Mouse (Mus musculus): Measurements from ENCODE around the gene Notch2. TPM values are rescaled to one million over a fixed set of nuclear protein-coding genes. Genes with fewer than 3 reads are reported as not detected.

Gene Notch2
- total RNA-seq, 2 experiments from 2014 or later, result 8.7 to 10.3 TPM

DNA sequence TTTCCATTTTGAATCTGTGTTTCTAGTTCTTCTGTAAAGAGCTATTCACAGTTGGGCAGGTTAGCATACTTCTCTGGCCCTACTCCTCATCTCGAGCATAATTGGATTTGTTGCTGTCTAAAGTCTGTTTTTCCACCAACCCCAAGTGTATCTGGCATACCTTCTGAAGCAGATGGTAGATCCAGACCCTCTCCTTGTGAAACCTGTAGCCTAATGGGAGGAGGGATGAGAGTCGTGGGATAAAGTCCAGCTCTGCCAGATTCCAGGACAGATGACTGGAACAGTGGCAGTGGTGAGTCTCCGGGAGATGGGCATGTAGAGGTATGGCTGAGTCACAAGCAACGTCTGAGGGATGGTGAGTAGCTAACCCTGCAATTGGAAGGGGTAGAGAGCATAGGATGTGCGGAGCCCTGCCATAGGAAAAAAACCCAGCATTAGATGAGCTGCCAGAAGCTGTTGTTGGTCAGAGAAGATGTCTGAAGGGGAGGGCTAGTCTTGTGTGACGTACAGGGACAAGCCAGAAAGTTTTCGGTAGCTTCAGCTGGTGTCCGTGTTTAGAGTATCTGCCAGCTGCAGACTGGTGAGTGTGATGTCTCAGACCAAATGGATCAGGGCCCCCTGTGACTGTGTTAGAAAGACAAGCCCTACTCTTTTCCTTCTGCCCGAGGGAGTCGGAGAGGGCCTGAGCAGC is 79.5 kb downstream of the Notch2 start:
- Histone ChIP-seq H3K27ac (peak overlapping the region; percentile 24), H3K4me3 (no peak overlapping the region)
- no peak for TF ChIP-seq CTCF (IDR thresholded peaks at IDR 0.05)
- no peak for DNase-seq
- intact Hi-C loops (cut with DNase I), result no loop called here

DNA sequence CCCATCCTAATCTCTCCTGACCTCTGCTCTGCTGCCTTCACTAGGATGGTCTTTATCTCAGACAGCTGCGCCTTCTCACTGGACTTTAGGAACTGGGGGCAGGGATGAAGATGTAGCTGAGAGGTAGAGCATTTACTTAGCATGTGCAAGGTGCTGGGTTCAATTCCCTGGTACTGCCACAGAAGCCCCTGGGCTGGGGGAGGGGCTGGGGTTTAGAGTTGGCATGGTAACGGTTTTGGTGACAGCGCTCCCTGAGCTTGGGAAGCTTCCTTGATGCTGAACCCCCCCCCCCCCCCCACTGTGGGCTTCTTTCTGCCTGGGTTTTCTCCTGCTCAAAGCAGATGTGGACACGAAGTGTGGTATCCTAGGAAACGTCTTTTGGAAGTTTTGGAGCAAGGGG is 80.6 kb downstream of the Notch2 start:
- Histone ChIP-seq H3K27ac (no peak overlapping the region; the same call in 1 of the 2 replicates), H3K4me3 (no peak overlapping the region)
- intact Hi-C loops (cut with DNase I), result no loop called here
- no peak for DNase-seq
- no peak for TF ChIP-seq CTCF (IDR thresholded peaks at IDR 0.05)

- no peak for TF ChIP-seq CTCF (IDR thresholded peaks at IDR 0.05)
- Histone ChIP-seq H3K4me3 (no peak overlapping the region), H3K27ac (no peak overlapping the region)
- intact Hi-C loops (cut with DNase I), result loop anchor here (5.0 kb wide), 1 partner anchor 83 kb away; the partner anchor contains the start of gene Notch2
- no peak for DNase-seq
These were observed 81.6 kb downstream of the Notch2 start for GRCm38 (mm10) chr3:98094629-98095583.

GRCm38 (mm10) chr3:98096981-98097380 is 83.7 kb downstream of the Notch2 start:
- no peak for DNase-seq
- intact Hi-C loops (cut with DNase I), result loop anchor here (5.0 kb wide), 1 partner anchor 85 kb away; the partner anchor contains the start of gene Notch2
- Histone ChIP-seq H3K4me3 (no peak overlapping the region), H3K27ac (no peak overlapping the region)
- no peak for TF ChIP-seq CTCF (IDR thresholded peaks at IDR 0.05)

DNA sequence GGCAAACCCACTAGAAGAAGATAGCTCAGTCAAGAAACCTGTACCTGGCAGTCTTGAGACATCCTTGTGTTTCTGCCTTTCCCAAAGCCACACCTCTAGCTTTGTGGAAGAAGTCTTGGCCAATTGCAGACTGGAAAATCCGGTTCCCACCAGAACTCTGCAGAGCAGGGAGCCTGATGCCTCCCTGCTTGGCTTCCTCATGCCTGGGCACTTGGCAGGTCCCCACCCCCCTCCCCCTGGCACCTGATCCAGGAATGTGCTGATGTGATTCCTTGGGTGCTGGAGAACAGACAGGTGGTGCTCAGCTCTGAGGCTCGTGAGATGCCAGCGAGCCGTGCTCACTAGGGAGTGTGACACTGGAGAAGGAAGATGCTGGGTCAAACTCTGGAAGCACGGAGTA is 85.3 kb downstream of the Notch2 start:
- intact Hi-C loops (cut with DNase I), result loop anchor here (5.0 kb wide), 1 partner anchor 86 kb away; the partner anchor contains the start of gene Notch2
- TF ChIP-seq CTCF (IDR thresholded peaks at IDR 0.05), result no peak
- DNase-seq, result no peak
- Histone ChIP-seq H3K27ac (no peak overlapping the region; the same call in 1 of the 2 replicates), H3K4me3 (no peak overlapping the region)

DNA sequence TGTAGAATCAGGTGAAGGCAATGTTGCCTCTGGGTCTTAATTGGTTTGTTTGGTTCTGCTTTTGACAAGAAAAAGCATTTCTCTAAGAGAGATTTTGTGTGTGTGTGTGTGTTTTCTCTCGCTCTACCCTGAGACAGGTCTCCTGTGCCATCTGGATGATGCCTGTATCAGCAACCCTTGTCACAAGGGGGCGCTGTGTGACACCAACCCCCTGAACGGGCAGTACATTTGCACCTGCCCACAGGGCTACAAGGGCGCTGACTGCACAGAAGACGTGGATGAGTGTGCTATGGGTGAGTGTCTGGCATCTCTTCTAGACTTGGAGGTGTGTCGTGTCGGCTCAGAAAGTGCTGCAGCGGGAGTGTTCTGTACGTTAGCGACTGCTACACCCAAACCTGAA is 86.0 kb downstream of the Notch2 start:
- DNase-seq, result no peak
- no peak overlapping the region for H3K27ac ChIP-seq
- H3K4me3 ChIP-seq, result no peak overlapping the region
- intact Hi-C loops (cut with DNase I), result loop anchor here (5.0 kb wide), 1 partner anchor 87 kb away; the partner anchor contains the start of gene Notch2
- peak; percentile 41 for TF ChIP-seq CTCF (IDR thresholded peaks at IDR 0.05)

GRCm38 (mm10) chr3:98101541-98101940 is 88.2 kb downstream of the Notch2 start:
- peak overlapping the region; percentile 66 for H3K27ac ChIP-seq
- H3K4me3 ChIP-seq, result no peak overlapping the region
- intact Hi-C loops (cut with DNase I), result no loop called here
- TF ChIP-seq CTCF (IDR thresholded peaks at IDR 0.05), result no peak
- DNase-seq, result peak; percentile 47

DNA sequence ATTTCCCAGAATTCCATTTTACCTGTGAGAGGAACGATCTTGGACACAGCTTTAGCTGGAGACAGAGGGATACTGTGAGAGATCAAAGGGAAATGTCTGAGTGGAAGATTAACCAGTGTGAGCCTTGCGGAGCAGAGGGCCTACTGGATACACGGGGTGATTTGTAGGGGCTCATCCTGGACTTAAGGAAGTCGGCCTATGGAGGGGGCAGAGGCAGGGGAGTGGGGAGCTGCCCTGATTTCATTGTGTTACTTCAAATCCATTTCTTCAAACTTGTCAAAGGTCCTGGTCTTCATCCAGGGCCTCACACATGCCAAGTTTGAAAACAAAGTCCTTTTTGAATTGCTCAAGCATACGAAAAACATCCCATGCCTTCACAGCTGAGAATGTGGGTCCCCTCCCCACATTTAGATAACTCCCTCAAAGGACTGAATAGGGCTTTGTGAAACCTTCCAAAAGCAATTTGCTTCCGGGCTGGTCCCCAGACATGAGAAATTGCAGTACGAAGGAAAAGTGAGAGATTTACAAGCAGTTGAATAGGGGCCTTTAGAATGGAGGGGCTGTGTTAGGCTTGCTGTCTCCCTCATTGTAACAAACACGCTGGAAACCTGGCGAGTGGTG is 91.6 kb downstream of the Notch2 start:
- intact Hi-C loops (cut with DNase I), result loop anchor here (5.0 kb wide), 1 partner anchor 43 kb away; no protein-coding TSS in a partner anchor
- H3K4me3 ChIP-seq, result no peak overlapping the region
- no peak for TF ChIP-seq CTCF (IDR thresholded peaks at IDR 0.05)
- H3K27ac ChIP-seq, result peak overlapping the region; percentile 28; the same call in 1 of the 2 replicates
- no peak for DNase-seq

- Histone ChIP-seq H3K4me3 (no peak overlapping the region), H3K27ac (peak overlapping the region; percentile 69; the same call in 1 of the 2 replicates)
- intact Hi-C loops (cut with DNase I), result loop anchor here (5.0 kb wide), 1 partner anchor 43 kb away; no protein-coding TSS in a partner anchor
- DNase-seq, result no peak
- no peak for TF ChIP-seq CTCF (IDR thresholded peaks at IDR 0.05)
These were observed 92.2 kb downstream of the Notch2 start for GRCm38 (mm10) chr3:98105496-98105895.

DNA sequence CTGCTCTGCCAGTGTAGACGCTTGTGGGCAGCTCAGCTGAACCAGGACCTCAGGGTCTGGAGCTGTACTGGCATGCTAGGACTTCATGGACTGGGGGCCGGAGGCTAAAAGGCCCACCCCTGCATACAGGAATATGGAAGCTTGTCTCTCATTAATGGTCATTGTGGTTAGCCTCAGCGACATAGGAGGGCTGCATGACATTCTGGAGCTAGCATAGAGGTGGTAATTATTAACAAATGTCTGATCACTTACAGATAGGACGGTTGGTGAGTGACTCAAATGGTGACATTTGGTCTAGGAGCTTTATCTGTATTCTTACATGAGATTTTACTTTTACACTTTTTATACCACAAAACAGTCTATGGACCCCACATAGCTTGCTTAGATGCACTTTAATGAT is 92.8 kb downstream of the Notch2 start:
- H3K27ac ChIP-seq, result peak overlapping the region; percentile 69
- intact Hi-C loops (cut with DNase I), result loop anchor here (5.0 kb wide), 1 partner anchor 44 kb away; no protein-coding TSS in a partner anchor

DNA sequence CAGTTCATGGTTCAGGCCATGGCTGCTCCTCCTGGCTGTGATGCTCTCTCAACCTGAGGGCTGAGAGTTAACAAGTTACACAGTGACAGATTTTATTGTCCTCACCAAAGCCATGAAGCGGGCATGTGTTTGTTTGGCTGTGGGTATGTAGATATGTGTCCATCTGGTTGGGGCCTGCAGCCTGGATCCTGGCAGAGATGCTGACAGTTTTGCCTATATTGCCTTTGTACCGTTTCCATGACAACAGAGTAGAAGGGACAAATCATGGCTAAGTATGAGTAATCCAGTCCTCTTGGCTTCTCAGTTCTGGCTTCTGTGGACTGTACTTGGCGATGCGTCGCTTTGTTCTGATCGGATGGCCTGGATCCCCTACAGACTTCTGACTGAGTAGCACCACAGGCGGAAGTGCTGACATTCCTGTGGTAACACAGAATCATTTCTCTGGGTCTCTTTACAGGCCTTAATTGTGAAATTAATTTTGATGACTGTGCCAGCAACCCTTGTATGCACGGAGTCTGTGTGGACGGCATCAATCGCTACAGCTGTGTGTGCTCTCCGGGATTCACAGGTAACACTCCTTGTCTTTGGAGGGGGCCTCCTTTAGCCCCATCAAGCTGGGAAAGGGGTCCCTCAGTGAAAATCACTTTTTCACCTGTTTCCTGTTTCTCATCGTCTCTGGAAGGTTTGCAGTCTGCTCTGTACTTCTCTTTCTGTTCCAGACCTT is 93.4 kb downstream of the Notch2 start:
- DNase-seq, result peak; percentile 57
- intact Hi-C loops (cut with DNase I), result loop anchor here (5.0 kb wide), 1 partner anchor 44 kb away; no protein-coding TSS in a partner anchor
- no peak for TF ChIP-seq CTCF (IDR thresholded peaks at IDR 0.05)
- H3K27ac ChIP-seq, result peak overlapping the region; percentile 69
- no peak overlapping the region for H3K4me3 ChIP-seq

More for the DNA sequence above, 92.8 kb downstream of the Notch2 start:
- DNase-seq, result no peak
- TF ChIP-seq CTCF (IDR thresholded peaks at IDR 0.05), result no peak
- no peak overlapping the region for H3K4me3 ChIP-seq

Data from gastrocnemius, adult 2 months (tissue).